16 mouse cellular contexts compared by ENCODE assay signal in genomic region chr13:95034715-95035114, GRCm38 (mm10). TPM values are rescaled to one million over a fixed set of nuclear protein-coding genes. Genes with fewer than 3 reads are reported as not detected.
DNase-seq lines count a peak whose midpoint lies in the region; ATAC-seq lines count a peak whose summit lies in the region.
"Had no signal": no experiment of that assay in that cellular context is flagged by ENCODE, and none has a peak within 500 bp of the region (broad histone marks: within the 10 kb centered on the region; RNA-seq: fewer than 3 reads in every experiment).

No protein-coding gene starts in this region.

- no peaks in the 10 kb centered on the region for H3K9me3 ChIP-seq in kidney, embryonic 15.5 days (replicated peaks)
- H3K9me3 ChIP-seq: heart, embryonic 12.5 days; limb, embryonic 15.5 days; midbrain, embryonic 12.5 days had no signal

- no peaks in the 10 kb centered on the region for H3K4me1 ChIP-seq in kidney, embryonic 15.5 days
- H3K4me1 ChIP-seq: limb, embryonic 15.5 days; midbrain, embryonic 12.5 days had no signal

- no peak for DNase-seq in cerebellum, postnatal 4 days (ENCODE audit: low spot score in 2 of 2)
- peak; percentile 83 for DNase-seq in right cerebral cortex, adult 18-20 months
- DNase-seq in right cerebral cortex, postnatal 4 days, result no peak
- DNase-seq in left cerebral cortex, adult 9 months (ENCODE audit: low spot score in 2 of 2), result peak; percentile 75 to 76
- no peak for DNase-seq in spleen, adult 12 weeks (ENCODE audit: low spot score)
- no peak for DNase-seq in embryo, embryonic 9.5 days (ENCODE audit: extremely low spot score)
- DNase-seq: embryo, embryonic 11 days; kidney, adult 9 months; liver, postnatal 0 days; thymus, adult 18-20 months had no signal

- H3K9ac ChIP-seq in kidney, embryonic 15.5 days, result no peak overlapping the region
- H3K9ac ChIP-seq: heart, embryonic 12.5 days; limb, embryonic 15.5 days; liver, postnatal 0 days; midbrain, embryonic 12.5 days had no signal

- peak; percentile 60 for ATAC-seq in cerebellum, adult (ENCODE audit: insufficient number of reproducible peaks, low FRiP score, low TSS enrichment)
- ATAC-seq in kidney, embryonic 15.5 days (replicated peaks; ENCODE audit: low FRiP score), result no peak
- ATAC-seq: liver, postnatal 0 days had no signal

- no peak overlapping the region for H3K4me2 ChIP-seq in kidney, embryonic 15.5 days
- H3K4me2 ChIP-seq: heart, embryonic 12.5 days; limb, embryonic 15.5 days; midbrain, embryonic 12.5 days had no signal

- H3K27ac ChIP-seq in kidney, embryonic 15.5 days, result no peak overlapping the region
- H3K27ac ChIP-seq: limb, embryonic 15.5 days; midbrain, embryonic 12.5 days had no signal

- WGBS in kidney, embryonic 15.5 days, result 81% methylated on average over 2 of the region's 2 CpGs

- 0 out of 2 replicates have a peak, but pooled peaks cover 3% of the 10 kb centered on the region for H3K36me3 ChIP-seq in kidney, embryonic 15.5 days
- H3K36me3 ChIP-seq: heart, embryonic 12.5 days; limb, embryonic 15.5 days; midbrain, embryonic 12.5 days had no signal

- no peak overlapping the region for H3K4me3 ChIP-seq in kidney, embryonic 15.5 days (replicated peaks)
- H3K4me3 ChIP-seq: heart, embryonic 12.5 days; limb, embryonic 15.5 days; midbrain, embryonic 12.5 days; myocyte had no signal

- H3K27me3 ChIP-seq in kidney, embryonic 15.5 days, result no peaks in the 10 kb centered on the region
- H3K27me3 ChIP-seq: heart, embryonic 12.5 days; limb, embryonic 15.5 days; midbrain, embryonic 12.5 days had no signal

RNA-seq across cellular contexts. Expression of gene Wdr41, which starts 58.6 kb away (rescaled TPM):
- polyA plus RNA-seq in kidney, embryonic 15.5 days (2015; fragmentation: Nextera tagmentation; extraction: Ambion mirVana), result 22.2 and 22.9 TPM in 2 replicates

Comparison
In these comparisons a context has a peak if more than half of its experiments do, and no peak if none do; other contexts are left out.
1. DNase-seq: peak in right cerebral cortex, adult 18-20 months (single experiment) and left cerebral cortex, adult 9 months (2 of 2); none in cerebellum, postnatal 4 days (0 of 2), right cerebral cortex, postnatal 4 days (single experiment), spleen, adult 12 weeks (single experiment) and embryo, embryonic 9.5 days (single experiment).